Mouse (Mus musculus) midbrain, postnatal 0 days (tissue): Measurements from ENCODE around the gene Cltrn. TPM values are rescaled to one million over a fixed set of nuclear protein-coding genes. Genes with fewer than 3 reads are reported as not detected.

Experiments
- ATAC-seq: fragments of 200-750 bp; cut with Nextera tagmentation; 2 replicates; pipeline ENCODE4 v1.8.0; 2017; ENCODE audit warnings: moderate number of reproducible peaks, mild to moderate bottlenecking, moderate TSS enrichment, moderate library complexity; ENCODE audit not compliant: low FRiP score
- DNase-seq: peaks from one replicate; pipeline ENCODE4 v3.0.0-alpha.2; 2015; ENCODE audit warnings: low spot score
- H3K27ac ChIP-seq: fragments of 300-500 bp; sonication (generic); 2 replicates; pipeline ENCODE4 v1.5.1; 2014; ENCODE audit warnings: low read depth, mild to moderate bottlenecking, low read length, mixed read lengths
- H3K27me3 ChIP-seq: fragments of 300-500 bp; sonication (generic); 2 replicates; pipeline ENCODE4 v1.6.1; 2014; ENCODE audit warnings: low read length, control low read depth, mixed read lengths; ENCODE audit not compliant: insufficient read depth
- H3K36me3 ChIP-seq: fragments of 300-500 bp; sonication (generic); 2 replicates; pipeline ENCODE4 v1.6.1; 2014; ENCODE audit warnings: low read length, control low read depth, mixed read lengths; ENCODE audit not compliant: insufficient read depth
- H3K4me1 ChIP-seq: fragments of 300-500 bp; sonication (generic); 2 replicates; pipeline ENCODE4 v1.6.1; 2014; ENCODE audit warnings: mild to moderate bottlenecking, control low read depth, antibody characterized with exemption, low read length, mixed read lengths; ENCODE audit not compliant: insufficient read depth
- H3K4me2 ChIP-seq: fragments of 300-500 bp; sonication (generic); 2 replicates; pipeline ENCODE4 v1.6.1; 2014; ENCODE audit warnings: low read depth, mild to moderate bottlenecking, low read length, mixed read lengths; ENCODE audit not compliant: poor library complexity, severe bottlenecking
- H3K4me3 ChIP-seq: fragments of 300-500 bp; sonication (generic); 2 replicates; pipeline ENCODE4 v1.5.1; 2014; ENCODE audit warnings: low read depth, mild to moderate bottlenecking, low read length, moderate library complexity
- H3K9ac ChIP-seq: fragments of 300-500 bp; sonication (generic); replicated peaks from 2 replicates; pipeline ENCODE4 v1.6.1; 2014; ENCODE audit warnings: mild to moderate bottlenecking, low read length, moderate library complexity, mixed read lengths; ENCODE audit not compliant: poor library complexity, severe bottlenecking
- H3K9me3 ChIP-seq: fragments of 300-500 bp; sonication (generic); 2 replicates; pipeline ENCODE4 v1.6.1; 2016; ENCODE audit warnings: low read length, control low read depth
- CTCF ChIP-seq: IDR thresholded peaks from 2 replicates; pipeline ENCODE4 v1.5.1; 2016; ENCODE audit warnings: antibody characterized with exemption, mild to moderate bottlenecking
- WGBS: fragments of 180-500 bp; shearing (Covaris S2); extraction: QIAGEN DNeasy Blood & Tissue Kit; methylation state at CpG from one replicate; pipeline ENCODE4 v1.1.7; 2014; 5-methylcytosine and 5-hydroxymethylcytosine counted together
- polyA plus RNA-seq: library from polyadenylated mRNA; unstranded; fragments of >200 nt; fragmentation: Nextera tagmentation; extraction: Ambion mirVana; gene quantifications from 2 replicates; pipeline ENCODE4 v1.2.1, GENCODE M21; 2015
- total RNA-seq: library from RNA; depleted of rRNA; stranded (reverse); fragments of >200 nt; gene quantifications from 2 replicates; pipeline ENCODE4 v1.2.3, GENCODE M21; 2014

Cltrn gene
- total and polyA plus RNA-seq, 2 experiments from 2014 or later = 0.12 TPM; not detected in 1

GRCm38 (mm10) chrX:164092300-164093169 is 3.9 kb downstream of the Cltrn start:
- TF ChIP-seq CTCF = no peak
- DNase-seq = no peak
- H3K9me3 ChIP-seq = no peaks in the 10 kb centered on the region
- WGBS = 53% methylated on average over 7 of the region's 7 CpGs
- no peak for ATAC-seq
- no peak overlapping the region for H3K4me2 ChIP-seq
- no peaks in the 10 kb centered on the region for H3K4me1 ChIP-seq
- no peaks in the 10 kb centered on the region for H3K36me3 ChIP-seq
- H3K9ac ChIP-seq = no peak overlapping the region
- H3K27me3 ChIP-seq = peaks cover 3% of the 10 kb centered on the region; the same call in 1 of the 2 replicates
- no peak overlapping the region for H3K27ac ChIP-seq
- no peak overlapping the region for H3K4me3 ChIP-seq

GRCm38 (mm10) chrX:164093435-164093834 is 4.8 kb downstream of the Cltrn start:
- H3K4me2 ChIP-seq = no peak overlapping the region
- ATAC-seq (no peak), DNase-seq (no peak)
- no peak overlapping the region for H3K9ac ChIP-seq
- H3K36me3 ChIP-seq = no peaks in the 10 kb centered on the region
- no peak overlapping the region for H3K27ac ChIP-seq
- peaks cover 3% of the 10 kb centered on the region; the same call in 1 of the 2 replicates for H3K27me3 ChIP-seq
- no peak for TF ChIP-seq CTCF
- no peaks in the 10 kb centered on the region for H3K4me1 ChIP-seq
- H3K9me3 ChIP-seq = no peaks in the 10 kb centered on the region
- WGBS = 86% methylated on average over 5 of the region's 5 CpGs
- H3K4me3 ChIP-seq = no peak overlapping the region

- 79% methylated on average over 2 of the region's 2 CpGs for WGBS
- Histone ChIP-seq H3K27me3 (peaks cover 3% of the 10 kb centered on the region; the same call in 1 of the 2 replicates), H3K4me3 (no peak overlapping the region), H3K9ac (no peak overlapping the region), H3K4me2 (no peak overlapping the region), H3K27ac (no peak overlapping the region), H3K36me3 (no peaks in the 10 kb centered on the region), H3K4me1 (no peaks in the 10 kb centered on the region), H3K9me3 (no peaks in the 10 kb centered on the region)
- no peak for TF ChIP-seq CTCF
- DNase-seq (no peak), ATAC-seq (no peak)
Observed at GRCm38 (mm10) chrX:164095838-164096237, 7.2 kb downstream of the Cltrn start.

- Histone ChIP-seq H3K4me2 (no peak overlapping the region), H3K4me3 (no peak overlapping the region), H3K27me3 (peaks cover 3% of the 10 kb centered on the region; the same call in 1 of the 2 replicates), H3K36me3 (no peaks in the 10 kb centered on the region), H3K4me1 (no peaks in the 10 kb centered on the region), H3K9me3 (no peaks in the 10 kb centered on the region), H3K27ac (no peak overlapping the region), H3K9ac (no peak overlapping the region)
- peak; percentile 29 for DNase-seq
- TF ChIP-seq CTCF = peak; percentile 40
- no peak for ATAC-seq
Observed at GRCm38 (mm10) chrX:164101483-164101882, 12.9 kb downstream of the Cltrn start.

GRCm38 (mm10) chrX:164102198-164102597 is 13.6 kb downstream of the Cltrn start:
- no peak for ATAC-seq
- 91% methylated on average over 7 of the region's 7 CpGs for WGBS

GRCm38 (mm10) chrX:164102656-164103055 is 14.0 kb downstream of the Cltrn start:
- no peaks in the 10 kb centered on the region for H3K4me1 ChIP-seq
- DNase-seq (no peak), ATAC-seq (no peak)
- H3K27me3 ChIP-seq = peaks cover 3% of the 10 kb centered on the region; the same call in 1 of the 2 replicates
- H3K27ac ChIP-seq = no peak overlapping the region
- no peak overlapping the region for H3K4me3 ChIP-seq
- WGBS = 67% methylated on average over 6 of the region's 6 CpGs
- H3K36me3 ChIP-seq = no peaks in the 10 kb centered on the region
- no peak for TF ChIP-seq CTCF
- no peaks in the 10 kb centered on the region for H3K9me3 ChIP-seq
- no peak overlapping the region for H3K4me2 ChIP-seq
- no peak overlapping the region for H3K9ac ChIP-seq

More at GRCm38 (mm10) chrX:164102198-164102597, 13.6 kb downstream of the Cltrn start:
- H3K4me2 ChIP-seq = no peak overlapping the region
- H3K27ac ChIP-seq = no peak overlapping the region
- H3K4me1 ChIP-seq = no peaks in the 10 kb centered on the region
- DNase-seq = no peak
- no peaks in the 10 kb centered on the region for H3K9me3 ChIP-seq
- no peaks in the 10 kb centered on the region for H3K36me3 ChIP-seq
- H3K27me3 ChIP-seq = peaks cover 3% of the 10 kb centered on the region; the same call in 1 of the 2 replicates
- H3K4me3 ChIP-seq = no peak overlapping the region
- no peak for TF ChIP-seq CTCF
- no peak overlapping the region for H3K9ac ChIP-seq
